Comparison of ENCODE assay signal across 28 mouse cellular contexts in genomic region chr10:77974323-77974722, GRCm38 (mm10). TPM values are rescaled to one million over a fixed set of nuclear protein-coding genes. Genes with fewer than 3 reads are reported as not detected.
DNase-seq lines count a peak whose midpoint lies in the region; ATAC-seq and TF ChIP-seq lines count a peak whose summit lies in the region.
"Had no signal": no experiment of that assay in that cellular context is flagged by ENCODE, and none has a peak within 500 bp of the region (broad histone marks: within the 10 kb centered on the region; RNA-seq: fewer than 3 reads in every experiment).

No protein-coding gene starts in this region.

- H3K9me3 ChIP-seq in stomach, embryonic 14.5 days (ENCODE audit: control insufficient read depth, low read depth, low read length) = no peaks in the 10 kb centered on the region
- H3K9me3 ChIP-seq: embryonic facial prominence, embryonic 12.5 days; embryonic facial prominence, embryonic 15.5 days; forebrain, embryonic 10.5 days; forebrain, embryonic 13.5 days; heart, embryonic 12.5 days; heart, embryonic 15.5 days; hindbrain, embryonic 10.5 days; hindbrain, embryonic 13.5 days had no signal

- peak; percentile 56 for DNase-seq in layer of hippocampus, adult 9-11 months
- DNase-seq in layer of hippocampus, adult 8-10 months (ENCODE audit: low spot score in 2 of 2) = no peak
- DNase-seq in fat pad, adult 2 months (ENCODE audit: extremely low read depth, low read depth, low spot score) = peak; percentile 13
- DNase-seq in left cerebral cortex, postnatal 36 days (ENCODE audit: low spot score in 2 of 2) = no peak
- DNase-seq in frontal cortex, postnatal 25 days (ENCODE audit: low spot score in 2 of 2) = no peak
- no peak for DNase-seq in gastrocnemius, adult 8-10 months (ENCODE audit: low spot score in 2 of 2)
- DNase-seq: adrenal gland, adult 8-10 months; adrenal gland, postnatal 25 days; cerebellum, adult 11 months; cerebellum, postnatal 25 days; gastrocnemius, postnatal 10 days; gastrocnemius, postnatal 36 days; heart, postnatal 10 days; heart, postnatal 36 days had no signal

- H3K36me3 ChIP-seq in stomach, embryonic 14.5 days (ENCODE audit: control insufficient read depth, insufficient read depth, low read length) = no peaks in the 10 kb centered on the region
- H3K36me3 ChIP-seq: embryonic facial prominence, embryonic 12.5 days; embryonic facial prominence, embryonic 15.5 days; forebrain, embryonic 10.5 days; heart, embryonic 12.5 days; heart, embryonic 15.5 days; hindbrain, embryonic 10.5 days; hindbrain, embryonic 13.5 days had no signal

- ATAC-seq in stomach, embryonic 14.5 days (ENCODE audit: insufficient number of reproducible peaks, insufficient read depth, low FRiP score, low read depth) = no peak
- ATAC-seq: activated CD4-positive, CD25-positive, alpha-beta regulatory T cell, adult 4 months; CD4-positive, CD25-positive, alpha-beta regulatory T cell, adult 4 months; forebrain, embryonic 13.5 days; forebrain, embryonic 16.5 days; hindbrain, embryonic 16.5 days had no signal

- H3K4me2 ChIP-seq in stomach, embryonic 14.5 days (replicated peaks; ENCODE audit: low read depth, low read length) = no peak overlapping the region
- H3K4me2 ChIP-seq: embryonic facial prominence, embryonic 12.5 days; embryonic facial prominence, embryonic 15.5 days; forebrain, embryonic 13.5 days; heart, embryonic 12.5 days; heart, embryonic 15.5 days; hindbrain, embryonic 13.5 days had no signal

- no peak overlapping the region for H3K4me3 ChIP-seq in bone marrow macrophage, adult 2 months (ENCODE audit: insufficient read depth, low read length)
- no peak overlapping the region for H3K4me3 ChIP-seq in stomach, embryonic 14.5 days (ENCODE audit: low read depth, low read length)
- H3K4me3 ChIP-seq: embryonic facial prominence, embryonic 12.5 days; embryonic facial prominence, embryonic 15.5 days; forebrain, embryonic 10.5 days; forebrain, embryonic 13.5 days; heart, embryonic 12.5 days; heart, embryonic 15.5 days; hindbrain, embryonic 10.5 days; hindbrain, embryonic 13.5 days had no signal

- H3K27ac ChIP-seq in bone marrow macrophage, adult 2 months (ENCODE audit: insufficient read depth, low read depth, low read length) = peak overlapping the region; percentile 45
- H3K27ac ChIP-seq in stomach, embryonic 14.5 days (ENCODE audit: low read length) = peak overlapping the region; percentile 2; the same call in 1 of the 2 replicates
- H3K27ac ChIP-seq: embryonic facial prominence, embryonic 12.5 days; embryonic facial prominence, embryonic 15.5 days; forebrain, embryonic 10.5 days; forebrain, embryonic 13.5 days; heart, embryonic 15.5 days; hindbrain, embryonic 10.5 days; hindbrain, embryonic 13.5 days had no signal

- peaks cover 46% of the 10 kb centered on the region for H3K4me1 ChIP-seq in bone marrow macrophage, adult 2 months (ENCODE audit: control insufficient read depth, insufficient read depth, low read length)
- H3K4me1 ChIP-seq in stomach, embryonic 14.5 days (ENCODE audit: control insufficient read depth, insufficient read depth, low read length) = peaks cover 12% of the 10 kb centered on the region

- intact Hi-C loops in left cerebral cortex, postnatal 36 days (cut with DNase I) = no loop called here

- no peak for TF ChIP-seq CTCF in bone marrow macrophage, adult 2 months (IDR thresholded peaks at IDR 0.05; ENCODE audit: low read depth, low read length)

- TF ChIP-seq POLR2A in bone marrow macrophage, adult 2 months (IDR thresholded peaks at IDR 0.05; ENCODE audit: borderline replicate concordance, low read depth, low read length) = no peak

- WGBS in stomach, embryonic 14.5 days = 74% methylated on average over 5 of the region's 5 CpGs

- 0 out of 2 replicates have a peak, but pooled peaks cover 5% of the 10 kb centered on the region for H3K27me3 ChIP-seq in stomach, embryonic 14.5 days (ENCODE audit: control insufficient read depth, insufficient read depth, low read length)

- no peak overlapping the region for H3K9ac ChIP-seq in stomach, embryonic 14.5 days (replicated peaks; ENCODE audit: low read depth, low read length)
- H3K9ac ChIP-seq: embryonic facial prominence, embryonic 12.5 days; embryonic facial prominence, embryonic 15.5 days; forebrain, embryonic 13.5 days; heart, embryonic 12.5 days; heart, embryonic 15.5 days; hindbrain, embryonic 13.5 days had no signal

RNA-seq across cellular contexts. Expression of gene Trpm2, which starts 4.0 kb away (rescaled TPM):
- total RNA-seq in layer of hippocampus, adult 8-10 months (2022) = 10 to 100 TPM; 43.0 to 47.6 (median 45.7) TPM
- 8.6 and 13.8 TPM in 2 replicates for polyA plus RNA-seq in bone marrow macrophage, adult 2 months (2012; ENCODE audit: insufficient read depth, insufficient read length, missing spikeins)
- 1.5 TPM in 2 replicates for polyA plus RNA-seq in stomach, embryonic 14.5 days (2014; fragmentation: Nextera tagmentation; extraction: Ambion mirVana)
- 10 to 100 TPM; 40.4 to 44.2 TPM for total RNA-seq in left cerebral cortex, postnatal 36 days (2021)
- under 1 TPM in 2 of 4 experiments, not detected in 2; 0.07 to 0.20 TPM for total RNA-seq in gastrocnemius, adult 8-10 months (2022)

RNA-seq across cellular contexts. Expression of gene 1810043G02Rik, which starts 4.0 kb away (rescaled TPM):
- total RNA-seq in layer of hippocampus, adult 8-10 months (2022) = 10 to 100 TPM; 36.6 to 46.0 (median 40.5) TPM
- polyA plus RNA-seq in bone marrow macrophage, adult 2 months (2012; ENCODE audit: insufficient read depth, insufficient read length, missing spikeins) = 12.4 and 13.6 TPM in 2 replicates
- 36.7 and 38.1 TPM in 2 replicates for polyA plus RNA-seq in stomach, embryonic 14.5 days (2014; fragmentation: Nextera tagmentation; extraction: Ambion mirVana)
- total RNA-seq in left cerebral cortex, postnatal 36 days (2021) = 10 to 100 TPM; 32.7 to 38.1 TPM
- total RNA-seq in gastrocnemius, adult 8-10 months (2022) = 1 to 10 TPM; 3.2 to 4.7 (median 3.4) TPM

RNA-seq across cellular contexts. Expression of gene Pfkl, which starts 35.6 kb away (rescaled TPM):
- 100 to 1,000 TPM; 224 to 240 (median 229) TPM for total RNA-seq in layer of hippocampus, adult 8-10 months (2022)
- polyA plus RNA-seq in bone marrow macrophage, adult 2 months (2012; ENCODE audit: insufficient read depth, insufficient read length, missing spikeins) = 24.1 and 32.1 TPM in 2 replicates
- 161 and 196 TPM in 2 replicates for polyA plus RNA-seq in stomach, embryonic 14.5 days (2014; fragmentation: Nextera tagmentation; extraction: Ambion mirVana)
- total RNA-seq in left cerebral cortex, postnatal 36 days (2021) = 100 to 1,000 TPM; 149 to 153 TPM
- total RNA-seq in gastrocnemius, adult 8-10 months (2022) = 10 to 100 TPM in 1 of 4 experiments, 1 to 10 TPM in 3; 7.0 to 10.6 (median 7.2) TPM

Comparison
In these comparisons a context has a peak if more than half of its experiments do, and no peak if none do; other contexts are left out.
1. DNase-seq: peak in layer of hippocampus, adult 9-11 months (single experiment) and fat pad, adult 2 months (single experiment); none in layer of hippocampus, adult 8-10 months (0 of 2), left cerebral cortex, postnatal 36 days (0 of 2), frontal cortex, postnatal 25 days (0 of 2) and gastrocnemius, adult 8-10 months (0 of 2).
2. RNA of gene Trpm2, which starts 4.0 kb away (total RNA-seq): 43.0 to 47.6 TPM in layer of hippocampus, adult 8-10 months and 40.4 to 44.2 TPM in left cerebral cortex, postnatal 36 days; 0.07 to 0.20 TPM in gastrocnemius, adult 8-10 months; every median in the first group is over 10 times any median in the second.
3. RNA of gene 1810043G02Rik, which starts 4.0 kb away (total RNA-seq): 36.6 to 46.0 TPM in layer of hippocampus, adult 8-10 months and 32.7 to 38.1 TPM in left cerebral cortex, postnatal 36 days; 3.2 to 4.7 TPM in gastrocnemius, adult 8-10 months; every median in the first group is over 4 times any median in the second.
4. RNA of gene Pfkl, which starts 35.6 kb away (total RNA-seq): 224 to 240 TPM in layer of hippocampus, adult 8-10 months and 149 to 153 TPM in left cerebral cortex, postnatal 36 days; 7.0 to 10.6 TPM in gastrocnemius, adult 8-10 months; every median in the first group is over 10 times any median in the second.